Mouse (Mus musculus) forebrain, embryonic 13.5 days (tissue): Measurements from ENCODE around the gene Gm13212. TPM values are rescaled to one million over a fixed set of nuclear protein-coding genes. Genes with fewer than 3 reads are reported as not detected.
"Not testable (repeated sequence)": the region's sequence is repeated elsewhere in the genome, so short reads cannot be mapped to it uniquely, and the experiment has no call there.

Source experiments
- ATAC-seq: fragments of 200-750 bp; cut with Nextera tagmentation; 2 replicates; pipeline ENCODE4 v1.8.0; 2017
- H3K27ac ChIP-seq: fragments of 300-500 bp; sonication (generic); 2 replicates; pipeline ENCODE4 v1.5.1; 2015; ENCODE audit warnings: inconsistent platforms, mild to moderate bottlenecking, moderate library complexity
- H3K27me3 ChIP-seq: fragments of 300-500 bp; sonication (generic); 2 replicates; pipeline ENCODE4 v1.6.1; 2015; ENCODE audit warnings: mild to moderate bottlenecking, inconsistent platforms
- H3K36me3 ChIP-seq: fragments of 300-500 bp; sonication (generic); 2 replicates; pipeline ENCODE4 v1.6.1; 2015; ENCODE audit warnings: mild to moderate bottlenecking, inconsistent platforms; ENCODE audit not compliant: poor library complexity, severe bottlenecking
- H3K4me1 ChIP-seq: fragments of 300-500 bp; sonication (generic); 2 replicates; pipeline ENCODE4 v1.6.1; 2015; ENCODE audit warnings: inconsistent platforms
- H3K4me2 ChIP-seq: fragments of 300-500 bp; sonication (generic); 2 replicates; pipeline ENCODE4 v1.6.1; 2015; ENCODE audit warnings: inconsistent platforms, mild to moderate bottlenecking, moderate library complexity
- H3K4me3 ChIP-seq: fragments of 300-500 bp; sonication (generic); 2 replicates; pipeline ENCODE4 v1.5.1; 2015; ENCODE audit warnings: mild to moderate bottlenecking, inconsistent platforms
- H3K9ac ChIP-seq: fragments of 300-500 bp; sonication (generic); 2 replicates; pipeline ENCODE4 v1.6.1; 2015; ENCODE audit warnings: mild to moderate bottlenecking, inconsistent platforms
- H3K9me3 ChIP-seq: fragments of 300-500 bp; sonication (generic); replicated peaks from 2 replicates; pipeline ENCODE4 v1.6.1; 2016; ENCODE audit warnings: inconsistent platforms
- WGBS: fragments of 180-500 bp; shearing (Covaris S2); methylation state at CpG from one replicate; pipeline ENCODE4 v1.1.7; 2015; 5-methylcytosine and 5-hydroxymethylcytosine counted together
- polyA plus RNA-seq: library from polyadenylated mRNA; unstranded; fragments of >200 nt; fragmentation: Nextera tagmentation; extraction: Ambion mirVana; gene quantifications from 2 replicates; pipeline ENCODE4 v1.2.1, GENCODE M21; 2015

Gene Gm13212
- polyA plus RNA-seq, 1 experiment from 2014 or later = 0.12 TPM

GRCm38 (mm10) chr4:145594183-145594582, 9.2 kb downstream of the Gm13212 start:
- not testable (repeated sequence) for H3K27ac ChIP-seq, H3K4me1 ChIP-seq, H3K36me3 ChIP-seq, H3K9me3 ChIP-seq, ATAC-seq, H3K4me3 ChIP-seq, H3K27me3 ChIP-seq, H3K4me2 ChIP-seq, H3K9ac ChIP-seq
- 60% methylated on average over 1 of the region's 1 CpGs for WGBS

DNA sequence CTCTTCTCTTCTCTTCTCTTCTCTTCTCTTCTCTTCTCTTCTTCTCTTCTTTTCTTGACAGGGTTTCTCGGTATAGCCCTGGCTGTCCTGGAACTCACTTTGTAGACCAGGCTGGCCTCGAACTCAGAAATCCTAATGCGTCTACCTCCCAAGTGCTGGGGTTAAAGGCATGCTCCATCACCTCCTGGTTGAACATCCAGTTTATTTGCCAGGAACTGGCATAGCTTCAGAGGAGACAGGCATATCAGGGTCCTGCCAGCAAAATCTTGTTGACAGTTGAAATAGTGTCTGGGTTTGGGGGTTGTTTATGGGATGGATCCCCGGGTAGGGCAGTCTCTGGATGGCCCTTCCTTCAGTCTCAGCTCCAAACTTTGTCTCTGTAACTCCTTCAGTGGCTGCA, 9.8 kb downstream of the Gm13212 start:
- 81% methylated on average over 4 of the region's 4 CpGs for WGBS
- H3K27me3 ChIP-seq, H3K9ac ChIP-seq: not testable (repeated sequence)

GRCm38 (mm10) chr4:145640416-145641185, 55.6 kb downstream of the Gm13212 start:
- H3K27me3 ChIP-seq, H3K9me3 ChIP-seq, H3K4me1 ChIP-seq, H3K4me2 ChIP-seq, H3K36me3 ChIP-seq, H3K4me3 ChIP-seq, ATAC-seq, H3K27ac ChIP-seq, H3K9ac ChIP-seq: not testable (repeated sequence)
- 29% methylated on average over 78 of the region's 83 CpGs for WGBS

More for the DNA sequence above, 9.8 kb downstream of the Gm13212 start:
- not testable (repeated sequence) for H3K4me1 ChIP-seq, H3K9me3 ChIP-seq, H3K4me2 ChIP-seq, ATAC-seq, H3K4me3 ChIP-seq, H3K27ac ChIP-seq, H3K36me3 ChIP-seq

GRCm38 (mm10) chr4:145670385-145670784, 85.4 kb downstream of the Gm13212 start, which contains the start of gene Zfp980:
Zfp980 (plus strand) TSS chr4:145670685.
- H3K4me2 ChIP-seq, H3K36me3 ChIP-seq, H3K27me3 ChIP-seq, H3K27ac ChIP-seq, H3K4me1 ChIP-seq, H3K4me3 ChIP-seq, H3K9me3 ChIP-seq, H3K9ac ChIP-seq, ATAC-seq: not testable (repeated sequence)
- 85% methylated on average over 3 of the region's 3 CpGs for WGBS

- not testable (repeated sequence) for H3K4me1 ChIP-seq, H3K27ac ChIP-seq, H3K36me3 ChIP-seq, H3K9ac ChIP-seq, H3K4me2 ChIP-seq, H3K9me3 ChIP-seq, ATAC-seq, H3K4me3 ChIP-seq, H3K27me3 ChIP-seq
- WGBS = 68% methylated on average over 2 of the region's 2 CpGs
Measured at GRCm38 (mm10) chr4:145674286-145674780, 89.4 kb downstream of the Gm13212 start.

Other genes starting within 250 kb of the Gm13212 start
- gene Zfp990, start 74.4 kb upstream of the Gm13212 start, polyA plus RNA-seq = 0.05 TPM in 1 of 2 replicates, not detected in the other
- gene Zfp980, start 85.5 kb downstream of the Gm13212 start, polyA plus RNA-seq = not detected in 2 replicates